Mouse (Mus musculus): ENCODE results near the gene Nhlrc3.

The Nhlrc3 gene

DNA sequence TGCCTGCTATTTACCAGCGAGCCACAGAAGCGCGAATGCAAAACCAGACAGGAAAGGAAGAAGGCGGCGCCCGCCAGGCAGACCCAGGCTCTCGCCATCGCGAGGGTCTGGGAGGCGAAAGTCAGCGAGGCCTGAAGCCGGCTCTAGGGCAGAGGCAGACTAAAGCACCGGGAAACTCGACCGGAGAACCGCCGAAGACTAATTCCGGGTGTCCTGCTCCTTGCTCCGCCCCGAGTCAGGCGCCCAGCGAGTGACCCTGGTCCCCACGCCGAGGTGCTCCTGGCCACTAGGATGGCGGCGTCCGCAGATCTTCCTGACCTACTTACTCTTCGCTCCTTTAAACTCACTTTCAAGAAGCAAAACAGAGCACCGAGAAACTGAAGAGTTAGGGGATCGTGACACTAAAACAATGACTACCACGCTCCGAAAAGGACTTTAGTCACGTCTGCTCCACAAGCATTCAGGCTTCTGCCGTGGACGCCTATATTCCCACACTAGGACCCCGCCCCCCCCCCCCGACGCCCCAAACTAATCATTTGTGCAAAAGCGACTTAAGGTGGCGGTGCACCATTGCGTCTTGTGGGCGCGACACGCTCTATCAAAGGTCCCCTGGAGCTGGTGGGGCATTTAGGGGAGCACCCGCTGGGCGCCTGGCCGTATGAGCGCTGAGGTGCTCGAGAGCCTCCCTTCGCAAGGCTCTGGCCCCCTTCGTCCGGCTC lies at the start of gene Nhlrc3, which contains the start of gene Proser1:
Gene Nhlrc3, minus strand, starts transcription at position 287 of the 719 bp plus-strand sequence.
Gene Proser1, plus strand, starts transcription at position 621 of the 719 bp plus-strand sequence.
- DNase-seq: peak; percentile 97

- peak; percentile 17 for DNase-seq
Observed at GRCm38 (mm10) chr3:53502428-53502827, 39.3 kb upstream of the Nhlrc3 start.

DNA sequence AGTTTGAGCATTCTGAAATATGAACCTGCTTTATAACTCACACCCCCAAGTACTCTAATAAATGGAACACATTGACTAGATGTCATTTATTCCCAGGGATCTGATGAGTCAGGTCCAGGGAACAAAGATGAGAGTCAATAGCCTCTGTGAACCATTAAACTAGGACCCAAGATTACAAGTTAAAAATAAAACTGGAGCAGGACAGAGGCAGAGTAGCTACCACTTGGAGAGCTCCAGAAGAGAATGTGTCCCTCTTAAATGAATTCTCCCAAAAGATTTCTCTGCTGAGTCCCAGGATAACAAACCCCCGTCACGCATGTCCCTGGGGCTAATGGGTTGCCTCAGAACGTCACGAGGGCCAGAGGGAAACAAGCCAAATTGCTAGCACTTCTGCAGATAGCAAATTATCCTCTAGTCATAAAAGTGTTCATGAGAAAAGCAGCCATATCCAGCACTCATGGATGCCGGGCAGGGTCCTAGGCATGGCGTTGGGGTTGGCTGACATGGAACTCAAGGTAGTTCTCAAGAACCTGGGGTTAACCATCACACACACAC lies 35.3 kb upstream of the Nhlrc3 start:
- peak; percentile 78 for DNase-seq

DNA sequence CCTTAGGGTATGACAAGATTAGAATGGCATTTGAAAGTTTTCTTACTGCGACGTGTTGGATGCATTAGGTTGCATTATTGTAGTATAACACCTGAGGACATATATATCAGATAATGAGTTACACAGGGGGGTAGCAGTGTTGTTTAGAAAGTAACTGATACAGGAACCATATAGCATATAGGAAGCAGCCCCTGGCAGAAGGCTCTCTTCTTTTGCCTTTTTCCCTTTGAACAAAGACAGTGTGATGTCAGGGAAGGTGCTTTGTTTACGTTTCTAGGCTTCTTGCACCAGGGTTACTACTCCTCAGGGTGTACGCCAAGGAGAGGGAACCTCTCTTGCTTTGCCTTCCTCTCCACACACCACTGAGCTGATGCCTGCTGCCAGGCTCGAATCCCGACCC lies 25.2 kb upstream of the Nhlrc3 start, which contains the start of gene Stoml3:
Gene Stoml3, plus strand, starts transcription at position 301 of the 400 bp plus-strand sequence.
- no peak for DNase-seq

GRCm38 (mm10) chr3:53486996-53487576 lies 24.0 kb upstream of the Nhlrc3 start:
- no peak for DNase-seq

DNA sequence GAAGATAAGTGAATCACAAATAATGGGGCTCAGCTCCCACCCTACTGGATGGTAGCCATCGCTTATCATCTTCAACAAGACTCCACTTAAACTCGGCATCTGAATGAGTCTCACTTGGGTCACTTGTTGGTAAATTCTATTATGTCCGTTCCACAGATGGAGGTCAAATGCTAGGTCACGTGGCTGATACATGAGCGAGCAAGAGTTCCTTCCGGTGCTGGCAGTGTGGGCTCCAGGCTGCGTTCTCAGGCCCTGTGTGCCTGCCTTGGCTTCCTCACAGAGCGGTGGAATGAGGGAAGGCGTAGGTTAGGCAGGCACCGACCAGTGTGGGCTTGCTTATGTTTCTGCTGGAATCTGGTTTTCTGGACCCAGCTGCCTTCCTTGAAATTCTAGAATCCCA lies 23.4 kb upstream of the Nhlrc3 start:
- DNase-seq: no peak

DNA sequence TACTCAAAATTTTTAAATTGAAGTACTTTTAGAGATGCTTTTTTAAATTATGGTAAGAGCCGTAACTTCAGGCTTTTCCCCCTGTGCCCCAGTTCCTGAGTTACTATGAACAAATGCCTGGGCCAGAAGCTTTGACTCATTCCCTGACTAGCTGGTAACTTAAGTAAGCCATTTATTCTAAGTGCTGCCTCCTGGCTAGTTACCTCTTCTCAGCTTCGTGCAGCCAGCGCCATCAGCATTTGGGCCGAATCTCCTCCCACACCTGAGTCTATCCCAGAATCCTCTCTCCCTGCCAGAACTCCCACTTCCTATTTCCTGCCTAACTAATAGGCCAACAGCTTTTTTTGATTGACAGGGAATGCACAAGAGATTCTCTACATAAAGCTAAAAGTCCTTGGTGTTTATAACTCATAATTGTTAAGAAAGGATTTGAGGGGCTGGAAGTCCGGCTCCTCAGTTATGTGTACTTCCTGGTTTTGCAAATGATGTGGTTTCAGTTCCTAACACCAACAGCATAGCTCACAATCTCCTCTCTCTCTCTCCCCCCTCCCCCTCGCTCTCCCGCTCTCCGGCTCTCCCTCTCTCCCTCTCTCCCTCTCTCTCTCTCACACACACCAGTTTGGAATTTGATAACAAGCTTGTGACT lies 20.4 kb upstream of the Nhlrc3 start:
- peak; percentile 40 for DNase-seq

- no peak for DNase-seq
Observed at GRCm38 (mm10) chr3:53478419-53479046, 15.4 kb upstream of the Nhlrc3 start.

DNA sequence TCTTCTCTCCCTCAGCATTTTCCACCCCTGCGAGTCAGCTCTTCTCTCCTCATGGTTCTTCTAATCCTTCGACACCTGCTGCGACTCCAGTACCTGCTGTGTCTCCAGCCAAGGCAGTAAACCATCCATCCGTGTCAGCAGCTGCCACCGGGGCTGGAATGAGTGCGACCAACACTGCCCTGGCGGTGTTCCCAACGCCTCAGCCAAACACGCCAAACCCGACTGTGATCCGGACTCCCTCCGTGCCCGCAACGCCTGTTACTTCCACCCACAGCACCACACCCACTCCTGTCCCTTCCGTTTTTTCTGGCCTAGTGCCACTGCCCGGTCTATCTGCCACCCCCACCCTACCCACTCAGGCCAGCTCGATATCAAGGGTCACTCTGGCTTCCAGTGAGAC lies 14.3 kb upstream of the Nhlrc3 start:
- peak; percentile 85 for DNase-seq

DNA sequence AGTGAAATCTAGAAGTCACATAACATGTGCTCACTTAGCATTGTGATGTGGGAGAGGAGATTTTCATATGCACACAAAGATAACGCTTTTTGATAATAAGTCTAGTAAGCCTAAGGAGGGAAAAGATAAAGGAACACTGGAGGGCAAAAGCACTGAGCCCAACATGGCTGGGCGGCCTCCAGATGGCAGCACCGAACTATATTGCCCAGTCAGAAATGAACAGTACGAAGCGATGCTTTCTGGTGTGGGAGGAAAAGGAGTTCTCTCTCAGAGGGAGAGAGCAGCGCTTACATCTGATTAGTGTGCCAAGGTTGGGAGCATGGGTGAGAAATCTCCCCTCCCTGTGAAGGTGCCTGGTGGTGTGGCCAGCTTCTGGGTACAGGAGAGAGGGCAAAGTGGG lies 12.8 kb upstream of the Nhlrc3 start:
- peak; percentile 66 for DNase-seq

DNA sequence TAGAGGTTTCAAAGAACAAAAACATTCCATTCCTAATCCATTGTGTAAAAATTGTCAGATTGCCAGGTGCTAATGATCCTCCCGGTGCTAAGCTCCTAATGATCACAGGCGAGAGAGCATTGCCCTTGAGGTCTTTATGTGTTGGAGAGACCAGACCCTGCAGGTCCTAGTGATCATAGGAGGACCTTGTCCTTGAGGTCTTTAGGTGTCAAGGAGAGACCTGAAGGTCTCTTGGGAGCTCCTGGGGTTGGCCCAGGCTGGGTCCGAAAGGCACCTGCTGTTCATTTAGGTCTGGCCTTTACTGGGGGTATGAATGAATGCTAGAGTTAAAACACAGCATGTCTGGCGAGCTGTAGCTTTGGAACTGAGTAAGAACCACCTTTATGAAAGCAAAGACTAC lies 11.0 kb upstream of the Nhlrc3 start:
- no peak for DNase-seq

- DNase-seq: peak; percentile 59
Observed at GRCm38 (mm10) chr3:53472061-53472460, 8.9 kb upstream of the Nhlrc3 start.

- DNase-seq: peak; percentile 61
Observed at GRCm38 (mm10) chr3:53469650-53470049, 6.5 kb upstream of the Nhlrc3 start.

GRCm38 (mm10) chr3:53467356-53467755 lies 4.2 kb upstream of the Nhlrc3 start:
- DNase-seq: peak; percentile 38

DNA sequence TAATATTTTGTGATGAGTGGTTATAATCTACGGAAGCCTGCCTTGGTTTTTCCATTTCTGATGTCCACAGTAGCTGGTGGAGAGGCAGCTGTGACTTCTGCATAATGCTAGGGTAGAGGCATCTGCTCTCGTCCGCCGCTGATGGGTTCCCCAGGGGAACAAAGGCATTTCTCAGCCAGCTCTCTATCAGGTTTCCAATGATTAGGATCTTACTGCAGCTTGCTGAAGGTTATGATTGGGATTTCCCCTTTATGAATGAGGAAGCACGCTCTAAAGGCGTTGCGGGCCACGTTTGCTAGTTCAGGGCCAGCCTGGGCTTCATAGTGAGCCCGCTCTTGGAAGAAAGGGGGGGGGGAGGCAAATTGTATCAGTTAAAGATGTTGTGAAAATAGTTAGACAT lies 3.3 kb upstream of the Nhlrc3 start:
- no peak for DNase-seq

DNA sequence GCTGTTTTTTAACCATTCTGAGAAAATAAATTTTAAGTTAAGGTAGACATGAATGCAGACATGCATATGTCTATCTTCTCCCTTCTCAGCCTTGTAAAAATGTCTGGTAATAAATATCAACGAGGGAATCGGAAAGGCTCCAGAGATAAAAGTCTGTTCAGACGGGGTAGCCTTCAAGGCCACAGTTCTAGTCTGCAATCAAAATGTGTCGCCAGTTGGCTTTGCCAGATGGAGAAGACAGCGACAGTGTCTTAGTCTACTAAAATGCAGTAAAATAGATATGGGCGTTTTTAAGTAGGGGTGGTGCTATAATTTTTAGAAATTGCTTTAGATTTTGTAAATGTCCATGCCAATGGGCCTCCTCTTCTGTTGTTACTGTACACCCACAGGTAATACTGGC lies 2.2 kb upstream of the Nhlrc3 start:
- DNase-seq: no peak

GRCm38 (mm10) chr3:53464146-53464698 lies 1.1 kb upstream of the Nhlrc3 start:
- DNase-seq: peak; percentile 27

DNA sequence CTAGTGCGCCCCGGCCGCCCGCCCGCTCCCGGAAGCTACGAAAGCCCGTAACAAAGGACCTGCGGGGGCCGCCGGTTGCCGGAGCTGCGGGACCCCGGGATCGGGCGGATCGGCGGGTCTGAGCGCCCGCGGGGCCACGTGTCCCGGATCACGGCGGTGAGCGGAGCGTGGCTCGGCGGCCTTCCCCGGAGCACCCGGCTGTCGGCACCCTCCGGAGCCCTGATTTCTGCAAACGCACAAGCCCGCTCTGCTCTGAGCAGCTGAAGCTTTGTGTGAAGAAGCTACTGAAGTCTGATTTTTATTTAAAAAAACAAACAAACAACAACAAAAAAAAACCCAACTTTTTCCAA lies 608 bp upstream of the Nhlrc3 start:
- no peak for DNase-seq

DNA sequence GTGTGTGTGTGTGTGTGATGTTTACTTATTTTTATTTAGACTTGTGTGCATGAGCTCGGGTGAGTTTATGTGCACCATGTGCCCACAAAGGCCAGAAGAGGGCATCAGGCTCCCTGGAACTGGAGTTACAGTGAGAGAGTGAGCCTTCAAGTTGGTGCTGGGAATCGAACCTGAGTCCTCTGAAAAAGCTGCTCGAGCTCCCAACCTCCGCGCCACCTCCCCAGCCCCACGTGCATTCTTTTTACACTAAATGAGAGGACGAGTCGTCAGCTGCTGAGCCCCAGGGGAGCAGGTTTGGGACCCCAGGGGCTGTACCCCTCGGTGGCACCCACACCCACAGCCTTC lies 459 bp downstream of the Nhlrc3 start:
- DNase-seq: no peak

DNA sequence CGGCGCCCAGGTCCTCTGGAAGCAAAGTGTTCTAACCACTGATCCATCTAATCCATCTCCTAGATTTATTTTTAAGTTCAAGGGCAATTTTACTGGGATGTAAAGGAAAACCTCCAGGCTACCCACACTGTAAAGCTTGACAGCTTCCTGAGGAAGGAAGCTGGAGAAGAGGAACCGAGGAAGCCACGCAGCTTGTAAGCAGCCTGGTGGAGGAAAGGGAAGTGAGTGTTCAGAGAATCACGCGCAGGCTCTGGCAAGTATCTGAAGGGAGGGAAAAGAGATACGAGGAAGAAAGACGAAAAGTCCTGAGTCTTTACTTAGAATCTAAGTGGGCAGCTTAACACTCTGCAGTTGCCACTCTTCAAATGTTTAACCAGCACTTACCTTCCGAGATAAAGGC lies 3.0 kb downstream of the Nhlrc3 start:
- no peak for DNase-seq

GRCm38 (mm10) chr3:53457750-53458149 lies 5.4 kb downstream of the Nhlrc3 start:
- DNase-seq: no peak

- DNase-seq: no peak
Observed at GRCm38 (mm10) chr3:53454984-53455383, 8.1 kb downstream of the Nhlrc3 start.

GRCm38 (mm10) chr3:53454561-53454960 lies 8.6 kb downstream of the Nhlrc3 start:
- DNase-seq: no peak
